Mouse (Mus musculus) CD4-positive, CD25-positive, alpha-beta regulatory T cell (primary cell): ENCODE results near the gene Mcf2. TPM values are rescaled to one million over a fixed set of nuclear protein-coding genes. Genes with fewer than 3 reads are reported as not detected.

Experiments
- polyA plus RNA-seq: library from polyadenylated mRNA; unstranded; fragments of 100-300 nt; shearing (Covaris generic); gene quantifications from one replicate; pipeline ENCODE4 v1.2.1, GENCODE M21; 2017

Mcf2 gene
- not detected for polyA plus RNA-seq

DNA sequence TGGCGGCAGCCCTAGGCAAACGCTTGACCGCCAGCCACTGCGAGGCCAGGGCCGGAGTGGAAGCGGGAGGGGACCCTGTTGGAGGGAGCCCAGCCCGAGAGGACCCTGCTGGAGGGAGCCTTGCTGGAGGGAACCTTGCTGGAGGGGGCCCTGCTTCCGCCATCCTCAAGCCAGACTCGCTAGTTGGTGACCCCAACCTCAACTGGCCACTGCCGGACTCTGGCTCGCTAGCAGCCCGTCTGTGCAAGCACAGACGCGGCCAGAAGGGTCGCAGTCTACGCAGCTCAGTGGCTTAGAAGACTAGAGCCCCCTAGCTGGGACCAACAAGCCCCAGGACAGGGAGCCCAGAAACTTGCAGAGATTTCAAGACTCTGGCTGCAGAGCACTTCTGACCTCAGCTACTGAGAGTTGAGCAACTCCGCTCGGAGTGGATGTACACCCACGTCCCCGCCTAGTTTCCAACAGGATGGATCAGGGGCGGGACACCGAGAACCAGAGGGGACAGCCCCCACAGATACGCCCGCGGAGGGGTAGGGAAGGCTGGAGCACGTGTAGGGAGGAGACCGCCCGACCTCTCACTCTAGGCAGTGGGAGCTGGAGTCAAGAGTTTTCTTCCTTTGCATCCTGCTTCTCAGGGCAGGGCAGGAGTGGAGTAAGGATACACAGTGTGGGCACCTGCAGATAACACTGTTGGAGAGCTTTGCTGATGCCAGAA, at the start of gene Mcf2:
TSS of gene Mcf2 (minus strand) at position 346 of the 715 bp plus-strand sequence.

Other genes starting within 250 kb of the Mcf2 start
- gene F9, start 179.6 kb downstream of the Mcf2 start, polyA plus RNA-seq: not detected